Mouse (Mus musculus): ENCODE measurements around the gene Gm21973.

The Gm21973 gene

GRCm38 (mm10) chr15:10325080-10325479, at the start of gene Gm21973:
Gm21973 (plus strand) TSS chr15:10325380.
- DNase-seq (ENCODE audit: low read depth, low spot score): no peak

- DNase-seq (ENCODE audit: low read depth, low spot score): no peak
These were observed 48.8 kb upstream of the Gm21973 start for GRCm38 (mm10) chr15:10276386-10276785.

GRCm38 (mm10) chr15:10277461-10277860, 47.7 kb upstream of the Gm21973 start:
- DNase-seq (ENCODE audit: low read depth, low spot score): no peak

- DNase-seq (ENCODE audit: low read depth, low spot score): no peak
These were observed 43.6 kb upstream of the Gm21973 start for GRCm38 (mm10) chr15:10281546-10281945.

- no peak for DNase-seq (ENCODE audit: low read depth, low spot score)
These were observed 41.5 kb upstream of the Gm21973 start for GRCm38 (mm10) chr15:10283661-10284060.

- DNase-seq (ENCODE audit: low read depth, low spot score): no peak
These were observed 28.6 kb upstream of the Gm21973 start for GRCm38 (mm10) chr15:10296570-10296969.

GRCm38 (mm10) chr15:10298058-10298457, 27.1 kb upstream of the Gm21973 start:
- no peak for DNase-seq (ENCODE audit: low read depth, low spot score)

- DNase-seq (ENCODE audit: low read depth, low spot score): no peak
These were observed 25.7 kb upstream of the Gm21973 start for GRCm38 (mm10) chr15:10299467-10299866.

GRCm38 (mm10) chr15:10306461-10306860, 18.7 kb upstream of the Gm21973 start:
- no peak for DNase-seq (ENCODE audit: low read depth, low spot score)

- no peak for DNase-seq (ENCODE audit: low read depth, low spot score)
These were observed 13.4 kb upstream of the Gm21973 start for GRCm38 (mm10) chr15:10311826-10312225.

- DNase-seq (ENCODE audit: low read depth, low spot score): peak; percentile 66
These were observed 11.4 kb upstream of the Gm21973 start for GRCm38 (mm10) chr15:10313522-10314455.

GRCm38 (mm10) chr15:10330626-10331025, 5.4 kb downstream of the Gm21973 start:
- no peak for DNase-seq (ENCODE audit: low read depth, low spot score)

GRCm38 (mm10) chr15:10332566-10332965, 7.4 kb downstream of the Gm21973 start:
- no peak for DNase-seq (ENCODE audit: low read depth, low spot score)

GRCm38 (mm10) chr15:10338606-10339005, 13.4 kb downstream of the Gm21973 start:
- DNase-seq (ENCODE audit: low read depth, low spot score): no peak

GRCm38 (mm10) chr15:10347044-10347443, 21.9 kb downstream of the Gm21973 start:
- DNase-seq (ENCODE audit: low read depth, low spot score): no peak

GRCm38 (mm10) chr15:10358039-10358948, 33.1 kb downstream of the Gm21973 start, which contains the start of gene Agxt2:
Agxt2 (plus strand) TSS chr15:10358532.
- DNase-seq (ENCODE audit: low read depth, low spot score): no peak

GRCm38 (mm10) chr15:10366331-10366730, 41.2 kb downstream of the Gm21973 start:
- no peak for DNase-seq (ENCODE audit: low read depth, low spot score)

- no peak for DNase-seq (ENCODE audit: low read depth, low spot score)
These were observed 50.2 kb downstream of the Gm21973 start for GRCm38 (mm10) chr15:10375404-10375803.

- DNase-seq (ENCODE audit: low read depth, low spot score): no peak
These were observed 53.3 kb downstream of the Gm21973 start for GRCm38 (mm10) chr15:10378338-10378959.

- no peak for DNase-seq (ENCODE audit: low read depth, low spot score)
These were observed 54.7 kb downstream of the Gm21973 start for GRCm38 (mm10) chr15:10379757-10380458.

- DNase-seq (ENCODE audit: low read depth, low spot score): no peak
These were observed 62.1 kb downstream of the Gm21973 start for GRCm38 (mm10) chr15:10387263-10387662.

Measured in CD4-positive, CD25-positive, alpha-beta regulatory T cell, adult 2 months (primary cell).